Mouse (Mus musculus): ENCODE data around the gene Eya2. TPM values are rescaled to one million over a fixed set of nuclear protein-coding genes. Genes with fewer than 3 reads are reported as not detected.
"Not testable (repeated sequence)": the region's sequence is repeated elsewhere in the genome, so short reads cannot be mapped to it uniquely, and the experiment has no call there.

The Eya2 gene
- 49.2 TPM for polyA plus RNA-seq (2021)

GRCm38 (mm10) chr2:165594907-165595675 lies at the start of gene Eya2:
TSS of gene Eya2 (plus strand) at chr2:165595032.
- CTCF ChIA-PET = no interaction called here
- POLR2A ChIA-PET = interaction anchor here (0.7 to 1.1 kb wide), 2 partner anchors 33 to 38 kb away, joined by 3 read pairs; no protein-coding TSS in a partner anchor
- ATAC-seq (peak; percentile 31), DNase-seq (ENCODE audit: low read depth, low spot score) (no peak)
- in situ Hi-C loops (cut with MboI; ENCODE audit: low pct_unique_long_range_greater_than_20kb) = no loop called here
- H3K27me3 ChIP-seq = no peaks in the 10 kb centered on the region
- TF ChIP-seq CTCF (IDR thresholded peaks at IDR 0.05) = no peak

DNA sequence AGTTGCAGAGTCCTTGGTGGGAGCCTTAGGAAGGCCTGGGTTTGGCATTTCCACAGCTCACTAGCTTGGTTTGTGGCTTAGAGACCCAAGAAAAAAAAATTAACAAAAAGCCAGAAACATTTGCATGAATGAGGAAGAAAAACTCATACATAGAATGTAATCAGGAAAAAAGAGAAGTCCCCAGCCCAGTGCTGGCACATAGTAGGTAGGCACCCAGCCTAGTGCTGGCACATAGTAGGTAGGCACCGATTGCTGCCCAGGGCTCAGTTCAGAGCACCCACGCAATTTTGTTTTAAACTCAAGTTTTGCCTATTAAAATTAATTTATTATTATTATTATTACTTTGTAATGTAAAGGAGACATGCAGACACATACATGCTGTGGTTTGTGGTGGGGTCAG lies 49.1 kb upstream of the Eya2 start:
- no peak for ATAC-seq

DNA sequence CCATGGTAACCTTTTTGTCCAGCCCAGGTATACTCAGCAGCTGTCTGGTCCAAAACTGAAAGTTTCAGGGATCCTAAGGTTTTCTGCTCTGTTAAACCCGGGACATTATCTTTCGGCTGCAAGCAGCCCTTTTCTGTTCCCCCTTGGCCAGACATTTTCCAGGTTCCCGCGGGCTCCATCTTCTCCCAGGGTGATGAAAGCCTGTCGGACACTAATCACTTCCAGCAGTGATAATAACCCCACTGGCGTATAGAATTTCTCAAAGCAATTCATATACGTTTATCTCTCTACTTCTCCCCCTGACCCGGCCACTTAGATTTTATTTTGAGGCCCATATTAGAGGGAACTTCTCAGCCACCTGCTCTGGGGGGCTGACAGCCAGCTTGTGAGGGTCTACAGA lies 48.5 kb upstream of the Eya2 start:
- POLR2A ChIA-PET = no interaction called here
- in situ Hi-C loops (cut with MboI; ENCODE audit: low pct_unique_long_range_greater_than_20kb) = loop anchor here (25.0 kb wide), 1 partner anchor 366 kb away; no protein-coding TSS in a partner anchor
- H3K27me3 ChIP-seq = no peaks in the 10 kb centered on the region
- no peak for TF ChIP-seq CTCF (IDR thresholded peaks at IDR 0.05)
- ATAC-seq = no peak
- CTCF ChIA-PET = no interaction called here
- no peak for DNase-seq (ENCODE audit: low read depth, low spot score)

More for the DNA sequence above, 49.1 kb upstream of the Eya2 start:
- ChIA-PET POLR2A (no interaction called here), CTCF (no interaction called here)
- no peaks in the 10 kb centered on the region for H3K27me3 ChIP-seq
- TF ChIP-seq CTCF (IDR thresholded peaks at IDR 0.05) = no peak
- in situ Hi-C loops (cut with MboI; ENCODE audit: low pct_unique_long_range_greater_than_20kb) = loop anchor here (25.0 kb wide), 1 partner anchor 367 kb away; no protein-coding TSS in a partner anchor
- DNase-seq (ENCODE audit: low read depth, low spot score) = no peak

DNA sequence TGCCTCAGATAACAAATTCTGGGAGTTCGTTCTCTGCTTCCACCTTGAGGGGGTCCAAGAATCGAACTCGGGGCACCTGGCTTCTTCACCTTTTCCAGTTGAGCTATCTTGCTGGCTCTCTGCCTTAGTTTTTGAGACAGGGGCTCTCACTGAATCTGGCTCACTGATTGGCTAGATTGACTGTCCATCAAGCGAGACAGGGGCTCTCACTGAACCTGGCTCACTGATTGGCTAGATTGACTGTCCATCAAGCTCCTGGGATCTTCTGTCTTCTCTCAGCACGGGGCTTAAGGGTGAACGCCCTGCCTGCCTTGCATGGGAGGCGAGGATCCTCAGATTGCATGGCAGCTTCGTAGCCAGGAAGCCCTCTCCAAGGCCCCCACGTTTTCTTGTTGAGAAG lies 47.4 kb upstream of the Eya2 start:
- in situ Hi-C loops (cut with MboI; ENCODE audit: low pct_unique_long_range_greater_than_20kb) = loop anchor here (25.0 kb wide), 1 partner anchor 365 kb away; no protein-coding TSS in a partner anchor
- ChIA-PET POLR2A (no interaction called here), CTCF (no interaction called here)
- no peak for TF ChIP-seq CTCF (IDR thresholded peaks at IDR 0.05)
- ATAC-seq (no peak), DNase-seq (ENCODE audit: low read depth, low spot score) (no peak)
- no peaks in the 10 kb centered on the region for H3K27me3 ChIP-seq

- POLR2A ChIA-PET = interaction anchor here (0.6 kb wide), 1 partner anchor 22 kb away, joined by 3 read pairs; no protein-coding TSS in a partner anchor
- TF ChIP-seq CTCF (IDR thresholded peaks at IDR 0.05) = no peak
- CTCF ChIA-PET = interaction anchor here (2.2 kb wide), 1 partner anchor 10 kb away, joined by 6 read pairs; no protein-coding TSS in a partner anchor
- ATAC-seq (no peak), DNase-seq (ENCODE audit: low read depth, low spot score) (no peak)
- in situ Hi-C loops (cut with MboI; ENCODE audit: low pct_unique_long_range_greater_than_20kb) = loop anchor here (25.0 kb wide), 1 partner anchor 364 kb away; no protein-coding TSS in a partner anchor
- no peaks in the 10 kb centered on the region for H3K27me3 ChIP-seq
These were observed 46.2 kb upstream of the Eya2 start for GRCm38 (mm10) chr2:165548627-165549026.

DNA sequence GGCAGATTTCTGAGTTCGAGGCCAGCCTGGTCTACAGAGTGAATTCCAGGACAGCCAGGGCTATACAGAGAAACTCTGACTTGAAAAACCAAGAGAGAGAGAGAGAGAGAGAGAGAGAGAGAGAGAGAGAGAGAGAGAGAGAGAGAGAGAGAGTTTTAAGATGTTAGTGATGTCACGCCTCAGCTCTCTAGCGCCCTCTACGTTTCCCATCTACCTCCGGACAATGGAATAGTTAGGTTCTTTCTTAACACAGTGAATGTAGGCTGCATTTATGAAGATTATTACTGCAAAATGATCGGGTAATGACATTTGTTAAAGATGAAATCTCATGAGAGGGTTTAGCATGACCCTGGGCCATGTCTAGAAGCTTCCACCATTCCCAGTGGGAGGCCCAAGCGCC lies 44.4 kb upstream of the Eya2 start:
- ChIA-PET CTCF (interaction anchor here (2.2 kb wide), 1 partner anchor 12 kb away, joined by 6 read pairs; no protein-coding TSS in a partner anchor), POLR2A (interaction anchor here (1.0 kb wide), 1 partner anchor 34 kb away, joined by 5 read pairs; no protein-coding TSS in a partner anchor)
- H3K27me3 ChIP-seq; DNase-seq (ENCODE audit: low read depth, low spot score); in situ Hi-C loops (cut with MboI; ENCODE audit: low pct_unique_long_range_greater_than_20kb); ATAC-seq: not testable (repeated sequence)

DNA sequence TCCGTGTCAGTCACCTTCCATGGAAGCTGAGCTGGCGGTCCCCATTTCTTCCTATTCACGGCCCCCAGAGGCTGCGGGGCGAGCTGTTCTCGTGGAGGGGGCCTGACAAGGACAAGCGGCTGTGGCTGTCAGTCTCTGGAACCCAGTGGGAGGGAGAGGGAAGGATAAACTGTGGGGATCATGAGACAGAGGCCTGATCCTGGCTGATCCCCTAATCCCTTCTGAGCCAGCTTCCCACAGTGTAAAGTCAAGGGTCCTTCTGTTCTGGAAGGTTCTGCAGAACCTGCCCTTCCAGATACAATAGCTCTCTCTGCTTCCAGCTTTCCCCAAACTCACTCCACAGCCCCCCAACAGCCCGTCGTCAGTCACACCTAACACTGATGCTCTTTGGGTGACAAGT lies 40.8 kb upstream of the Eya2 start:
- ATAC-seq = no peak
- CTCF ChIA-PET = no interaction called here
- in situ Hi-C loops (cut with MboI; ENCODE audit: low pct_unique_long_range_greater_than_20kb) = no loop called here
- TF ChIP-seq CTCF (IDR thresholded peaks at IDR 0.05) = no peak
- POLR2A ChIA-PET = no interaction called here
- H3K27me3 ChIP-seq = no peaks in the 10 kb centered on the region
- DNase-seq (ENCODE audit: low read depth, low spot score) = no peak

GRCm38 (mm10) chr2:165557278-165557677 lies 37.6 kb upstream of the Eya2 start:
- ChIA-PET CTCF (interaction anchor here (1.9 kb wide), 1 partner anchor 13 kb away, joined by 5 read pairs; no protein-coding TSS in a partner anchor), POLR2A (no interaction called here)
- no peak for TF ChIP-seq CTCF (IDR thresholded peaks at IDR 0.05)
- DNase-seq (ENCODE audit: low read depth, low spot score) (no peak), ATAC-seq (no peak)
- in situ Hi-C loops (cut with MboI; ENCODE audit: low pct_unique_long_range_greater_than_20kb) = no loop called here
- no peaks in the 10 kb centered on the region for H3K27me3 ChIP-seq

DNA sequence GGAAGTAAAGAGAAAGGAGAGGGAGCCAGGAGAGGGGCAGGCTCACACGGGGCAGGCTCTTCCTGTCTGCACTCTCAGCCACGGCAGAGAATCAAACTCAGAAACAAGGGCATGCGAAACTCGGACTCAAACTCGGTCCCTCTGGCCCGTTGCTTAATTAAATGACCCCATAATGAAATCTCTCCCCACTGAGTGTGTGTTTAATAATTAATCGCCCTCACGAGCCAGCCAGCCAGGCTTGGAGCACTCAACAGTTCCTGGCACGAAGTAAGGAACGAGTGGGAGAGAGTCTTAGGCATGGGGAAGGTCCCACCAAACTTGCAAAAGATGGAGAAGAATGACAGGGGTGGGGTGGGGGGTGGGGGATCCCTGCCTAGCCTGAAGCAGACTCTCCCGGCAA lies 35.9 kb upstream of the Eya2 start:
- in situ Hi-C loops (cut with MboI; ENCODE audit: low pct_unique_long_range_greater_than_20kb) = no loop called here

GRCm38 (mm10) chr2:165559506-165560235 lies 35.2 kb upstream of the Eya2 start:
- POLR2A ChIA-PET = no interaction called here
- in situ Hi-C loops (cut with MboI; ENCODE audit: low pct_unique_long_range_greater_than_20kb) = no loop called here
- peak; percentile 45 for ATAC-seq
- peak; percentile 72 for DNase-seq (ENCODE audit: low read depth, low spot score)
- no peaks in the 10 kb centered on the region for H3K27me3 ChIP-seq
- CTCF ChIA-PET = no interaction called here
- no peak for TF ChIP-seq CTCF (IDR thresholded peaks at IDR 0.05)

More for the DNA sequence above, 35.9 kb upstream of the Eya2 start:
- H3K27me3 ChIP-seq = no peaks in the 10 kb centered on the region
- POLR2A ChIA-PET = no interaction called here
- DNase-seq (ENCODE audit: low read depth, low spot score) = peak; percentile 49
- CTCF ChIA-PET = interaction anchor here (1.0 kb wide), 1 partner anchor 16 kb away, joined by 3 read pairs; no protein-coding TSS in a partner anchor
- no peak for TF ChIP-seq CTCF (IDR thresholded peaks at IDR 0.05)
- no peak for ATAC-seq

GRCm38 (mm10) chr2:165561861-165562260 lies 33.0 kb upstream of the Eya2 start:
- ChIA-PET POLR2A (interaction anchor here (0.6 kb wide), 1 partner anchor 15 kb away, joined by 3 read pairs; no protein-coding TSS in a partner anchor), CTCF (no interaction called here)
- in situ Hi-C loops (cut with MboI; ENCODE audit: low pct_unique_long_range_greater_than_20kb) = no loop called here
- ATAC-seq (no peak), DNase-seq (ENCODE audit: low read depth, low spot score) (no peak)
- H3K27me3 ChIP-seq = no peaks in the 10 kb centered on the region
- TF ChIP-seq CTCF (IDR thresholded peaks at IDR 0.05) = no peak
